Mouse (Mus musculus): ENCODE results near the gene Bglap2.

DNA sequence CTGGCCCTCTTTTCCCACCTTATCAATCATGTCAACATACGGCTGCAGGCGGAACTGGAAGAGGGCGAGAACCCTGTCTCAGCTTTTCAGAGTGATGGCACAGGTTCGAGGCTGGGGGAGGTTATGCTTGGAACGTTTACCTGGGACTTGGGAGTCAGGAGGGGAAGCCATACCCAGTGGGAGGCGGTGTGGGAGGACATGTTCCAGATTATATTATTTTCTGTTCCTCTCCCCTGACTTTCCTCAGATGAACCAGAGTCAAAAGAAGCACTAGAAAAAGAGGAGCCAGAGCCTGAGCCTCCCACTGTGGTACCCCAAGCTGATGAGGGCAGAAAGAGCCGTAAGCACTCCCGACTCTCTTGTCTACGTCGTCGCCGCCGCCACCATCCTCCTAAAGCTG is 27.8 kb downstream of the Bglap2 start:
- TF ChIP-seq CTCF (IDR thresholded peaks at IDR 0.05; ENCODE audit: low read depth): no peak
- no peak for TF ChIP-seq EP300 (IDR thresholded peaks at IDR 0.05; ENCODE audit: low read depth)

Data from heart, postnatal 0 days (tissue).